Mouse (Mus musculus): ENCODE measurements around the gene Nhlrc1.

Nhlrc1 gene

GRCm38 (mm10) chr13:47001590-47001989 is 13.1 kb downstream of the Nhlrc1 start:
- DNase-seq, result no peak

- no peak for DNase-seq
These were observed 15.2 kb downstream of the Nhlrc1 start for GRCm38 (mm10) chr13:46999498-46999897.

- no peak for DNase-seq
These were observed 17.3 kb downstream of the Nhlrc1 start for GRCm38 (mm10) chr13:46997355-46997754.

GRCm38 (mm10) chr13:46993274-46993551 is 21.4 kb downstream of the Nhlrc1 start:
- peak; percentile 81 to 87 for DNase-seq

- peak; percentile 76 to 80 for DNase-seq
These were observed 22.0 kb downstream of the Nhlrc1 start for GRCm38 (mm10) chr13:46992516-46993273.

GRCm38 (mm10) chr13:46990376-46991011 is 24.2 kb downstream of the Nhlrc1 start:
- DNase-seq, result peak; percentile 76 to 77

- DNase-seq, result no peak
These were observed 26.7 kb downstream of the Nhlrc1 start for GRCm38 (mm10) chr13:46987941-46988340.

GRCm38 (mm10) chr13:46986208-46986607 is 28.4 kb downstream of the Nhlrc1 start:
- DNase-seq, result no peak

GRCm38 (mm10) chr13:46983878-46984277 is 30.8 kb downstream of the Nhlrc1 start:
- DNase-seq, result no peak

GRCm38 (mm10) chr13:46979836-46980490 is 34.7 kb downstream of the Nhlrc1 start:
- no peak for DNase-seq

- no peak for DNase-seq
These were observed 38.1 kb downstream of the Nhlrc1 start for GRCm38 (mm10) chr13:46976532-46976931.

GRCm38 (mm10) chr13:46975930-46976329 is 38.7 kb downstream of the Nhlrc1 start:
- no peak for DNase-seq

GRCm38 (mm10) chr13:46975031-46975551 is 39.6 kb downstream of the Nhlrc1 start:
- DNase-seq, result no peak

- no peak for DNase-seq
These were observed 44.2 kb downstream of the Nhlrc1 start for GRCm38 (mm10) chr13:46970286-46970945.

- DNase-seq, result no peak
These were observed 46.0 kb downstream of the Nhlrc1 start for GRCm38 (mm10) chr13:46968626-46969025.

GRCm38 (mm10) chr13:46967308-46967707 is 47.3 kb downstream of the Nhlrc1 start:
- DNase-seq, result no peak
